Mouse (Mus musculus): ENCODE results near the gene Glt8d1. TPM values are rescaled to one million over a fixed set of nuclear protein-coding genes. Genes with fewer than 3 reads are reported as not detected.

Gene Glt8d1
- 10 to 100 TPM; 43.8 to 46.2 TPM for total RNA-seq (2021)

DNA sequence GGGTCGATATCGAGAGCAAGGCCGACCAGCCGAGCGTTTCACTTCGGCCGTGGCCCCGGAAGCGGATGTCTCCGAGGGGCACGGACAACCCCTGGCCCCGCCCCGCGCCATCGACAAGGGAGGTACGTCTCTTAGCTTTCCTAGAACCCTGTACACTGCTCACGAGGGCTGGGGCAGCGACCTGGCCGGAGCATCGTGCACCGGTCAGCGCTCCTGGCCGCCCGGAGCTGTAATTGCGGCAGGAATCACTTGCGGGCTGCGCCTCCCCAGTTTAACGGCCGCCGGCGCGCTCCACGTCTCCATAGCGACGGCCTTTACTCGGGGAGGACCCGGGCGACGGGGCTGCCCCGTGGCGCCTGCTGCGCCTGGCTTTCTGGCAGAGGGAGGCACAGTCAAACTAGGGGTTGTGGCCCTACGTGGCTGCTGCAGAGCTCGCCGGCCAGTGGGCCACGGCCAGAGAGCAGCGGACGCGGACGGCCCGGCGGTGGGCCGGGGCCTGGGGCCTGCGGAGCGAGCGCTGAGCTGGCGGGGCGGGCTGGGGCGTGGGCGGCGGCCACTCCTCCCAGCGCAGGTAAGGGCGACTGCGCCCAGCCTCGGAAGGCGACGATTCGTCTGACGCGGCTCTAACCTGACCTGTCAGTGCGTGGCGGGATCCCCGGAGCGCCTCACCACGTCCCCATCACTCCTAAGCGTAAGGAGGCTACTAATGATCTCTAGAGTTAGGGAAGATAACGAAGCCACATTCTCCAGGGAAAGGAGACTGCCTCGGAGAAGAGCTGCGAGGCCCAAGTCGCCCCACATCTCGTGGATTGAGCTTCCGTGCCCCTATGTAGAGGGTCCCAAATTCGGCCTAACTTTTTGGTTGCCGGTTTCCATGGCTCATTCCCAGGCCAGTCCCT is at the start of gene Glt8d1, which contains the start of gene Spcs1:
TSS of gene Glt8d1 (plus strand) at position 94 of the 899 bp plus-strand sequence.
TSS of gene Spcs1 (minus strand) at position 366 of the 899 bp plus-strand sequence.
- DNase-seq, result peak; percentile 84
- intact Hi-C loops (cut with DNase I), result no loop called here

DNA sequence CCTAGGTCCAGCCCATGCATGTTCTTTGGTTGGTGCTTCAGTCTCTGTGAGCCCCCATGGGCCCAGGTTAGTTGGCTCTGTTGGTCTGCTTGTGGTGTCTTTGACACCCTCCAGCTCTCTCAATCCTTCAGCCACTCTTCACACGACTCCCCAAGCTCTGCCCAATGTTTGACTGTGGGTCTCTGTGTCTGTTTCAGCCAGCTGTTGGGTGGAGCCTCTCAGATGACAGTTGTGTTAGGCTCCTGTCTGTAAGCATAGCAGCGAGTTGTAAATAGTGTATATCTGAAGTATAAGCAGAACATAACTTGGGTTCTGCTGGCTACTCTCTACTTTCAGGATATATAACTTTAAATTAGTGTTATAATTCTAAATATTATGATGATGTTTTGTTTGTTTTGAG is 42.7 kb upstream of the Glt8d1 start:
- DNase-seq, result no peak
- intact Hi-C loops (cut with DNase I), result no loop called here

DNA sequence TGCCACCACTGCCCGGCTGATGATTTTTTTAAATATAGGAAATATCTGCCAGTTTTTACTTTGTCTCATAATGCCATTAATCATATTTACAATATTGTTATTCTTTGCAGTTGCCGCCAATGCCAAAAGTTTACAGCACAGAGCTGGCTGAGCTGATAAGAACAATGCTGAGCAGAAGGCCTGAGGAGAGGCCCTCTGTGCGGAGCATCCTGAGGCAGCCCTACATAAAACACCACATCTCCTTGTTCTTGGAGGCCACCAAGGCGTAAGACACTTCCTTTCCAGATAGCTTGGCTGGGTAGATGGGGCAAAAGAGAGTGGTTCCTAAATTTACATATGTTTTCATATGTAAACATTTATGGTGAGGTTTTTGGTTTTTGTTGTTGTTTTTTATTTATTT is 42.2 kb upstream of the Glt8d1 start:
- intact Hi-C loops (cut with DNase I), result no loop called here
- DNase-seq, result no peak

DNA sequence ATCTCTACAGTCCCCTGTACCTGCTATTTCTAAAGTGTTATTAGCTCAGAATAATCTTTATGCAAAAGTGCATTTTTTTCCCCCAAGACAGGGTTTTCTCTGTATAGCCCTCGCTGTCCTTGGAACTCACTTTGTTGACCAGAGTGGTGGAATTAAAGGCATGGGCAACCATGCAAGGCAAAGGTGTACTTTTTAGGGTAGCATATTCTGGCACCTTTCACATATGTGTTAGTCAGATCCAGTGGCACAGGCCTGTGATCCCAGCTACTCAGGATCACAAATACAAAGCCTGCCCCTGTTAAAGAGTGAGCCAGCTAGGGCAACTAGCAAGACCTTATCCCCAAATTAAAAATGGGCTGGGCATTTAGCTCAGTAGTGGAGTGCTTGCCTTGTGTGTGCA is 40.8 kb upstream of the Glt8d1 start:
- DNase-seq, result no peak
- intact Hi-C loops (cut with DNase I), result no loop called here

DNA sequence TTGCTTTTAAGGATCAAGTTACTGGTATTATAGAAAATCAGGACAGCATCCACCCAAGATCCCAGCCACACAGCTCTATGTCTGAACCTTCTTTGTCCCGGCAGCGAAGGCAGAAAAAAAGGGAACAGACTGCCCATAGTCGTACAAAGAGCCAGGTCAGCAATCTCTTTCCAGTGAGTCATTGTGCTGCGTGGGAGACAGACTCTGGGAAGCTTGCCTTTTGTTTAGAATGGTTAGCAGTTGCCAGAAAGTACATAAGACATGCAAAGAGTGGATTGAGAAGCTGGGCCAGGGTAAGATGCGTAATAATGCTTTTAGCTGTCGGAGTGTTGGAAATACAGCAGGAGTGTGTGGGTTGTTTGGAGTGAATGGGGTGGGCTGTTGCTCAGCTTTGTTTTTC is 27.0 kb upstream of the Glt8d1 start:
- DNase-seq, result no peak
- intact Hi-C loops (cut with DNase I), result no loop called here

DNA sequence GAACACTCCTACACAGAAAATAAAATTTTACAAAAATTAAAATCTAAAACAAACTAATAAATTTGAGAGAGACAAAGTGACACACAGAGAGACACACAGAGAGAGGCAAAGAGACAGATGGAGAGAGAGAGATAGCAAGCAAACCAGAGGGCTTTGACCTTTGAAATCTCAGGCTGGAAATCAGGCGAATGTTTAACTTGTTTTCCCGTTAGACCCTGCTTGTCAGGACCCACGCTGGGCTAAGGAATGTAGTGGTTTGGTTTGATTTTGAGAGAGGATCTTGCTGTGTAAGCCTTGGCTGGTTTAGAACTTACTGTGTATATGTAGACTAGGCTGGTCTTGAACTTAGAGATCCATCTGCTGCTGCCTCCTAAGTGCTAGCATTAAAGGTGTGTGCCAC is 25.0 kb upstream of the Glt8d1 start:
- intact Hi-C loops (cut with DNase I), result no loop called here
- DNase-seq, result no peak

DNA sequence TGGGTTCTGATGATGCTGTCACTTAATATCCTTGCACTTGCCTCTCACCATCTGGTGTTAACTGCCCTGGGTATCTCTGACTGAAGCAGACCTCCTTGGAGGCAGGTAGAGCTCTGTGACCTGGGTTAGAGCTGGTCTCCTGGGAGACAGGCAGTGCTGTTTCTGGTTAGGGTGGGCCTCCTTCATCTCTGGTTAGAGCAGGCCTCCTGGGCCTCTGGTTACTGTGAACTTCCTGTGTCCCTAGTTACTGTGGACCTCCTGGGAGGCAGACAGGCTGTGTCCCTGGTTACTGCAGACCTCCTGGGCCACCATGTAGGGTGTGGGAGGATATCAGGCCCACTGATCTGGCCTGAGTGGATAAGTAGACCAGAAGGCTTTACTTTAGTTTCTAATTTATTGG is 4.8 kb upstream of the Glt8d1 start:
- DNase-seq, result no peak

DNA sequence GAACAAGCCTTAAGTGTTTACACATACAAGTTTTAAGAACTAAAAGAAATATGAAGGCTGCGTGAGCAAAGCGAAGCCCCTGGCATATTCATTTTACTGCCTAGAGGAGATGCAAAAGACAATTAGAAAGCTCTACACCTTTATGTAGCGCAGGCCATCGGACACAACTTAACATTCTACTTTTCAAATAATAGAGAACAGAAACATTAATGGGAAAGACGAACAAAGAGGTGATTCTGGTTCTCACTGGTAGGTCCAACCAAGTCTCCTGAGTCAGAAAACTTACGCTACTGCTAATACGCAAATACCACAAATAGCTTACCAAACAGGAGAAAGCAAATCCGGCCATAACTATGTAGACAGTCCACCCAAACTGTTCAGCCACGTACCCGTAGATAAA is 844 bp upstream of the Glt8d1 start:
- no peak for DNase-seq
- intact Hi-C loops (cut with DNase I), result no loop called here

More for the DNA sequence above, 4.8 kb upstream of the Glt8d1 start:
- intact Hi-C loops (cut with DNase I), result no loop called here

DNA sequence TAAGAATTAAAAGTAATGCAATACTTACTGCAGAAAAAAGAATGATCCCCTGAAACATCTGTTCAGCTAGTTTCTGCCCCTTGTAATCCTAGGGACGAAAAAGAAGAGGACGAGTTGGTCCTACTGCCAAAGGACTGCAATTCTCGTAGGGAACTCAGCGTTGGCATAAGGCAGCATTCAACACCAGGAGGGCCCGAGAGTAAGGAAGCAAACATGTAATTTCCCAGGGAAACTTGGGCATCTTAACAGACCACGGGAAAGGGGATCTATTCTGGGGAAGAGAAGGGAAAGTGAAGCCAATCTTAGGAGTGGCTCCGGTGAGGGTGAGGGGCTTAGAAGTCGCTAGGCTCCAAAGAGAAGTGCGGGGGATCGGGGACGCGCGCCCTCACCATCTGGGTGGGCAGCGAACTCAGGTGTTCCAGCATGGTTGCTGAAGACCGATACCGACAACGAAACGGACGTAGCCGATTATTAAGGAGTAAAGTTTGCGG is 339 bp upstream of the Glt8d1 start:
- intact Hi-C loops (cut with DNase I), result no loop called here
- no peak for DNase-seq

DNA sequence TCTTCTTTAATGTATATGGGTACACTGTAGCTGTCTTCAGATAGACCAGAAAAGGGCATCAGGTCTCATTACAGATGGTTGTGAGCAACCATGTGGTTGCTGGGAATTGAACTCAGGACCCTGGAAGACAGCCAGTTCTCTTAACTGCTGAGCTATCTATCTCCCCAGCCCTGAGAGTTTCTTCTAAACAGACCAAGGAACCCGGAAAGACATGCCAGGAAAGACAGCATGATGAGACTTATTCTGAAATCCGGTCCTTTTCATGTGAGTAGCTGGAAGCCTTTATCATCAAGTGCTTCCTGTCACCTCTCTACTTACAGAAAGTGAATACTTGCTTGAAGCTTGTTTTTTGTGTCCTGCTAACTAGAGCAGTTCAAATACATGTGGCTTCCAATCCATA is 3.3 kb downstream of the Glt8d1 start:
- intact Hi-C loops (cut with DNase I), result no loop called here
- DNase-seq, result no peak

DNA sequence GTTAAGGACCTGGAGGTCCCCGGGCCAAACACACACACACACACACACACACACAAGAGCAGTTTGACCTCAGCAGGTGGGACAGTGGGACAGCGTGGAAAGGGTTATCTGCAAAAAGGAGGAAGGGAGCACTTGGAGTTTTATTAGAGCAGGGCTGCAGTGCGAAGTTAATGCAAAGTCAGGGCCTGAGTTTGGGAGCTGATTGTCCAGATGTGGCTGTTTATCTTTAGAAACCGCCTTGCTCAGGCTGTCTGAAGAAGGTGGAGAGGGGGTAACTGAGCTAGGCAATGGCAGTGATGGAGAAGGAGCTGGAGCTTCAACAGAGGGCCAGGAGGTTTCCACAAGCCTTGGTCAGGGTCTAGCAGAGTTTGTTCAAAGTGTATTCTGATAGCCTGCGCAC is 5.6 kb downstream of the Glt8d1 start:
- intact Hi-C loops (cut with DNase I), result no loop called here
- no peak for DNase-seq

DNA sequence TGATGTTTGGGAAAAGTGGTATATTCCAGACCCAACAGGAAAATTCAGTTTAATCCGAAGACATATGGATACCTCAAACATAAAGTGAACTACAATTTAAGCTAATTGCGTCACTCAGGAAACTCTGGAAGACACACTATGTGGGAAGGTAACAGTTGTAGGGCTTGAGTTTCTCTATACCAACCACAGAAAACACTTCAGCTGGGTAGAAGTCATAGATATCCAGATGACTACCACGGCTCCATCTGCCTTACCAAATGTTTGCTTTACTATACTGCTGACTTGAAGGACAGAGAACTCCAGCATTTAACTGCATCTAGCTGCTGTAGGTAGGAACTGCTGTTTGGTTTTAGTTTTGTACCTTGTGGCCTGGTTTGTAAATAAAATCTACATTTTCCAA is 10.4 kb downstream of the Glt8d1 start:
- intact Hi-C loops (cut with DNase I), result no loop called here
- DNase-seq, result no peak

DNA sequence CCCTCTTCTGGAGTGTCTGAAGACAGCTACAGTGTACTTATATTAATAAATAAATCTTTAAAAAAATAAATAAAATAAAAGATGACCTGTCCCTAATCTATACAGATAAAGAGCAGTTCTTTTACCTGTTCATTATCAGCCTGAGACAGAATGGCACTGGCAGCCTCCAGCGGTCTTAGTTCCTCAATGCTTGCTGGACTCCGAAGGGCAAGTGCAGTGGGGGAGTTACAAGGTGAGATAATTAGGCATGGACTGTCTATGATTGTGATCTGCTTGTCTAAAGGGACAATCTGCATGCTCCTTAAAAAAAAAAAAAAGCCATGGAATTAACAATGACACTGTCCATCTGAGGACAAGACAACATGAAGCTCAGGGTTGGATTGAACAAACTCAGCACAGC is 12.7 kb downstream of the Glt8d1 start:
- DNase-seq, result no peak
- intact Hi-C loops (cut with DNase I), result no loop called here

DNA sequence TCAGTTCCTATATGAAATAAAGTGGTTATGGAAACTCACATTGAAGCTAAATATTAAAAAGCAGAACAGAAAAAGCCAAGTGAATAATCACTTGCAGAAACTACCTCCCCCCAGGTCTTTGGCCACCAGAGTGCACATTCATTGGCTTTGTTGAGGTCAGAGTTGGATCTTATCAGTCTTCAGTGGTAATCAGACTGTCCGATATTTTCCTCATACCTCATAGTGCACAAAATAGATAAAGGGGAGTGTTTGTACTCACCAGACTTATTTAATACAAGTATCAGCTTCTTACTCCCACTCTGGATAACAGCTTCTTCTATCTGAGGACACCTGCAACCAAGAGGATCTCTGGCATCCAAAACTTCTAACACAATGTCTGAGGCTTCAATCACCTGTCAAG is 14.9 kb downstream of the Glt8d1 start:
- intact Hi-C loops (cut with DNase I), result no loop called here
- DNase-seq, result no peak

DNA sequence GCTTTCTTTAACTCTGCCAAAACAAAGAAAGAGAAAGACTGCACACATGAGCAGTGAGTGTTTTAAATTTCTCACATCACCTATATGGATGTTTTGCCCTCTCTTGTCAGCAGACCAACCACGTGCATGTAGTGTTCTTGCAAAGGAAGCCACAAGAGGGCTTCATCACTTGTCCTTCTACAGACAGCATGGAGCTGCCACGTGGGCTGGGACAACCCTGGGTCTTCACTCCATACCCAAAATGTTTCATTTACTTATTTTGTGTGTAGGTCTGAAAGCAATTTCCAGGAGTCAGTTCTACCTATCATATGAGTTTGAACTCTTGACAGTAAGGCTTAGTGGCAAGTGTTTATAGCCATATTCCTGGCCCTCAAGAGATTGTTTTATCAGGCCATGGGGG is 16.7 kb downstream of the Glt8d1 start:
- no peak for DNase-seq
- intact Hi-C loops (cut with DNase I), result no loop called here

DNA sequence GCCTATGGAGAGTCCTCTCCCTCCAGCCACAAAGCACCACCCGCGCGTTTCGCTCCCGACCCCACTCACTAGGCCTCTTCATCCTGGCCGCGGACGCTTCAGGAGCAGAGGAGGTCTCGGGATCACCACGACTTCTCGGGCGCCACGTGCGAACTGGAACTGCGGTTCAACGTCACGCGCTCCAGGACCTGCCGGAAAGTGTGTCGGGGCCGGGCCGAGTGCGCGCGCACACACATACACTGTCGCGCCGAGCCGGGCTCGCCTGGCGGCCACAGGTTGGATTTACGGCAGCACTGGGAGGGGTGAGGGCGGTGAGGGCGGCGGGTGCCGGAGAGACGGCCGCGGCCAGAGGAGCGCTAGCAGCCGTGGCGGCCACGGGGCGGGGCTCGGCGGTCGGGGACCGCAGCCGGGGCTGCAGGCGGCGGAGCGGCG is 17.7 kb downstream of the Glt8d1 start, which contains the start of the genes Pbrm1 and Gnl3:
TSS of gene Pbrm1 (plus strand) at position 279 of the 432 bp plus-strand sequence.
TSS of gene Gnl3 (minus strand) at position 293 of the 432 bp plus-strand sequence.
- intact Hi-C loops (cut with DNase I), result no loop called here
- peak; percentile 98 for DNase-seq

DNA sequence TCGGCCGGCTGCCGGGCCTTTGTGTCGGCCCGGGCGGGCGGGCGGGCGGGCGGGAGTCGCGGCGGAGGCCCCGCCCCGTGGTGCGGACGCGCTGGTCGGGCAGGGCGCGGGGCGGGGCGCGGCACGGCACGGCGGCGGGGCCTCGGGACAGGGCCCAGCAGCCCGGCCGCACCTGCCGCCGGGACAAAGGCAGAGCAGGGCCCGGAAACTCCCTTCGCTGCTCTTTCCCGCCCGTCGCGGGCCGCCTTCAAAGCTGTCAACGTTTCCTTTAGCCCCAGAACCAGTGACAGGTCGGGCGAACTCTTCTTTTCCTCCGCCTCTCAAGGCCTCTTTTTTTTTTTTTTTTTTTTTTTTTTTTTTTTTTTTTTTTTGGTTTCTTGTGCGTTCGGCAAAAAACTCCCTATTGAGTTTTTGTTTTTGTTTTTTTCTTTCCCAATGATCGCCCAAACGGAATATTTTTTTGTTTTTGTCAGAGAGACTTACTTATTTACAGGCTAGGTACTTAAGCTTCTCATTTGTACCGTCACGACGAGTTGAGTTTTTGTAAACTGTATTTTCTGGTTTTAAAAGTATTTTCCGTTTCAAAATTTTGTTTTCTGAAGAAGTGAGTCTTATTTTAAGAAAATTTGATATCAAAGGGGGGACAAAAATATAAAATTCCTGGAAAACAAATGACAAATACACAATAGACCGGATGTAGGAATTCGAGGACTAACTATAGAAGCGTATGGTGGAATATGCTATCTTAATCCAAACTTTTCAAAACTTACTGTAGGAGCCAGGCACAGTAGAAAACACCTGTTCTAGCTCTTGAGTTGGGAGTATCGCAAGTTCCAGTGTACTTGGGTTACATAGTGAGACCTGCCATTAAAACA is 18.4 kb downstream of the Glt8d1 start:
- DNase-seq, result peak; percentile 71
- intact Hi-C loops (cut with DNase I), result no loop called here

DNA sequence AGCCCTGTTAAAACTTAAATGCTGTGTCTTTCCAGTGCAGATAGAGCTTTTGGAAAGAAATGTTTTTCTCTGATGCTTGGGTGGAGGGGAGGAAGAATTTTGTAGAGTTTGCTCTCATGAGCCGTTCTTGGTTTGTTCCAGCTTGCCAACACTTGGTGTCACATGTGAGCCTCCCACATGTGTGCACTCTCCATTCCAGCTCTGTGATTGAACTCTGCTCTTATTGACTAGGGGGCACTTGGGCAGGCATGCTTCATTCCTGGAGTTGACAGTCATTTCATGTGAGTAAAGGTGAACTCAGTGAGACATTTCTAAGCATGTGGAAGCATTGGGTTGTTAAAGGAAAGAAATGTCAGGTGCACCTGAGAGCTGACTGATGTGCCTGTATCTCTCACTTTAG is 21.4 kb downstream of the Glt8d1 start:
- no peak for DNase-seq
- intact Hi-C loops (cut with DNase I), result no loop called here

DNA sequence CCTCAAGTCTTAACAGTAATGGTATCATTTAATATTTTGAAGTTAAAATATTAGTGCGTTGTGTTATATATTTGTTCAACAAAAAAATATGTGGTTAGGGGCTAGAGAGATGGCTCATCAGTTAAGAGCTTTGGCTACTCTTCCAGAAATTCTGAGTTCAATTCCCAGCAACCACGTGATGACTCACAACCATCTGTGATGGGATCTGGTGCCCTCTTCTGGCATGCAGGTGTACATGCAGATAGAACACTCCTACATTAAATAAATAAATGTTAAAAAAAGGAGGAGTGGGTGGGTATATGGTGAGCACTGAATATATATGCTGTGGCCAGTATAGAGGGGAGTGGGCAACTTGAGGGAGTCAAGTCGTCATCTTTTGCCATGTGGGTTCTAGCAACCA is 24.6 kb downstream of the Glt8d1 start:
- intact Hi-C loops (cut with DNase I), result no loop called here
- no peak for DNase-seq

DNA sequence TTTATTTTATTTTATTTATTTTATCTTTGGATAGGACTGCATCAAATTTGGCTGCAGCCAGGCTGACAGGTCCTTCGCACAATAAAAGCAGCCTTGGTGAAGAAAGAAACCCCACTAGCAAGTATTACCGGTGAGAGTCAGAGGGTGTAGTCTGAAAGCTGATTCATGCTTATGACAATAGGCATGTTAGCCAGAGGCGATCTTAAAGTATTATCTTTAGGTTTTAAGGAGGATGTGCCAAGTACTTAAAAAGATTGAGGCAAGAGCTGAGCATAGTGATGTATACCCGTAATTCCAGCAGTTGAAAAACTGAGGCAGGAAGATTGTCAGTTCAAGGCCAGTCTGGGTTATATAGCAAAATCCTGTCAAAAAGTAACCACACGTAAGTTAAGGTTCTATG is 44.1 kb downstream of the Glt8d1 start:
- intact Hi-C loops (cut with DNase I), result no loop called here
- DNase-seq, result no peak

DNA sequence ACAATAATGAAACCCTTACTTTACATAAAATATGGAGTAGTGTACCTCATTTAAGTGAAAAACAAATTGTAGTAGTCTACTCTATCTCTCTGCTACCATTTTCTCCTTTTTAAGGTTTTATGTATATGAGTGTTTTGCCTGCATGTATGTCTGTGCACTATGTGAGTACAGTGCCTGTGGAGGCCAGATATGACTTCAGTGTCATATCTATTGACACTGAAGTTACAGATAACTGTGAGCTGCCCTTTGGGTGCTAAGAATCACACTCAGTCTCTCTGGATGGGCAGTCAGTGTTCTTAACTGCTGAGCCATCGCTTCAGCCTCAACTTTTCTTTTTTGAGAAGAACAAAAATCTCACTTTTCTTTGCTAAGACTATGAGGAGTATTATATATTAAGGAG is 44.6 kb downstream of the Glt8d1 start:
- DNase-seq, result no peak
- intact Hi-C loops (cut with DNase I), result no loop called here
